Mouse (Mus musculus): ENCODE measurements at regions not wholly inside any gene's neighbourhood (a gene's known extent, or its start where the extent isn't known, plus 50 kb on each side); places are given as distances from the start of the nearest gene placed in this dataset.

DNA sequence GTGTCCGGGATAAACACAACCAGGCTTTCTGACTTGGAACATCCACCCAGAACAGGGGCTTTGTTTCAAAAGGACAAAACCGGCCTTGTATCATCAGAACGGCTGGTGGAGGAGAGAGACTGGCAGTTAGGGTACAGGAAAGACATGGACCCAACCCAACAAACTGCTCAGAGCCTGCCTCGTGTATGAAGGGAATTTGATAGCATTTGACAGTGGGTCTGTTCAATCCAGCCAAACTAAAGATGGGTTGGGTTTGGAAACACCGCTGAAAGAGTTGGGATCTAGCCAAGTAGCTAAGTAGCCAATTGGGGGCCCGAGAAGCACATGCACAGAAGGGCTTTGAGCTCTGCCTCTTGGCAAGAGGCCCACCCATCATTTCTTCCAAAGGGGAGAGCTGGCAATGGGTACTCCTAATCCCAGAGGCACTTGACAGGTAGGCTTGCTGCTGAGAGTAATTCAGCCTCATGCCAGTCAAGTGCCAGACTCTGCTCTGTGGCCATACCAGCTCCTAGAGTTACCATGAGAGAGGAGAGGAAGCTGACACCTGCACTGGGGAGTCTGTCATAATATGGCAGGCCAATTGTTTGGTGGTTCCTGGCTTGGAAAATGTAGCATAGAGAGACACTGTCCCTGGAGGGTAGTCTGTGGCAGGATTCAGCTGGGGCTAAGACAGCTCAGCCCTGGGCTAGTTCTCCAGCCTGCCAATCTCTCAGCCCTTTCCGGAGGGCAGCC lies 231.1 kb upstream of the Slc24a2 start:
- TF ChIP-seq MYOD1 (IDR thresholded peaks at IDR 0.05; ENCODE audit: control insufficient read depth in 1 of 3, insufficient read length in 2 of 3, low read depth in 2 of 3) (no peak), POLR2A (IDR thresholded peaks at IDR 0.05; ENCODE audit: insufficient read length, low read depth) (no peak), USF1 (IDR thresholded peaks at IDR 0.05; ENCODE audit: low read depth) (no peak), REST (IDR thresholded peaks at IDR 0.05; ENCODE audit: insufficient read depth, insufficient read length) (no peak), E2F4 (IDR thresholded peaks at IDR 0.05; ENCODE audit: insufficient read depth) (no peak), POLR2AphosphoS2 (IDR thresholded peaks at IDR 0.05; ENCODE audit: insufficient read length, low read depth) (no peak), CEBPB (IDR thresholded peaks at IDR 0.05; ENCODE audit: insufficient read depth, poor library complexity, severe bottlenecking) (no peak), TCF12 (IDR thresholded peaks at IDR 0.05; ENCODE audit: insufficient read depth, poor library complexity, severe bottlenecking) (no peak), MAX (IDR thresholded peaks at IDR 0.05; ENCODE audit: low read depth) (no peak), MYOG (IDR thresholded peaks at IDR 0.05; ENCODE audit: control insufficient read depth in 1 of 3, insufficient read depth in 1 of 3, insufficient read length in 2 of 3, low read depth in 2 of 3) (no peak), TCF3 (IDR thresholded peaks at IDR 0.05; ENCODE audit: insufficient read length, low read depth) (no peak)
